Mouse (Mus musculus): ENCODE data around the gene Cyp3a44. TPM values are rescaled to one million over a fixed set of nuclear protein-coding genes. Genes with fewer than 3 reads are reported as not detected.
"Not testable (repeated sequence)": the region's sequence is repeated elsewhere in the genome, so short reads cannot be mapped to it uniquely, and the experiment has no call there.

Gene Cyp3a44
- total RNA-seq (2021): not detected
- long read RNA-seq: 0 reads

- DNase-seq (ENCODE audit: low spot score in 2 of 2): not testable (repeated sequence)
Observed at GRCm38 (mm10) chr5:145805796-145806195, at the start of gene Cyp3a44. TSS of gene Cyp3a44 (minus strand) at chr5:145805874.

GRCm38 (mm10) chr5:145800229-145800628 is 5.4 kb downstream of the Cyp3a44 start:
- not testable (repeated sequence) for DNase-seq (ENCODE audit: low spot score in 2 of 2)

- DNase-seq (ENCODE audit: low spot score in 2 of 2): not testable (repeated sequence)
Observed at GRCm38 (mm10) chr5:145793232-145793631, 12.4 kb downstream of the Cyp3a44 start.

GRCm38 (mm10) chr5:145737512-145737911 is 68.2 kb downstream of the Cyp3a44 start:
- not testable (repeated sequence) for DNase-seq (ENCODE audit: low spot score in 2 of 2)

Other genes with a start within 250 kb of the Cyp3a44 start
- gene Cyp3a41b, start 221.1 kb downstream of the Cyp3a44 start, total RNA-seq (2021): not detected
- not detected for gene Cyp3a41a, start 85.7 kb downstream of the Cyp3a44 start, total RNA-seq (2021)
- gene Cyp3a11, start 74.1 kb upstream of the Cyp3a44 start, total RNA-seq (2021): not detected
- gene Cyp3a25, start 203.7 kb upstream of the Cyp3a44 start, total RNA-seq (2021): not detected

Measured in layer of hippocampus, adult 18-20 months (tissue).